Mouse (Mus musculus) adrenal gland, adult 2 months (tissue): ENCODE data around the gene Fbln1. TPM values are rescaled to one million over a fixed set of nuclear protein-coding genes. Genes with fewer than 3 reads are reported as not detected.

ENCODE experiments used
- polyA plus RNA-seq: library from polyadenylated mRNA; depleted of rRNA; stranded (reverse); fragments of >200 nt; gene quantifications from 2 replicates; pipeline ENCODE4 v1.2.3, GENCODE M21; 2012; rRNA removed
- total RNA-seq, 2 experiments: library from RNA; stranded (reverse); gene quantifications; 2 replicates each; pipeline ENCODE4 v1.2.3; 2021

Fbln1 gene
- total and polyA plus RNA-seq, 3 experiments = 34.0 to 42.1 (median 38.5) TPM

Other genes starting within 250 kb of the Fbln1 start
- 10 to 100 TPM; 24.1 to 41.5 TPM for gene 5031439G07Rik, start 217.4 kb upstream of the Fbln1 start, total RNA-seq
- 17.7 and 18.2 TPM in 2 replicates for gene 5031439G07Rik, start 217.4 kb upstream of the Fbln1 start, polyA plus RNA-seq
- not detected for gene Upk3a, start 188.8 kb upstream of the Fbln1 start, total RNA-seq
- gene Upk3a, start 188.8 kb upstream of the Fbln1 start, polyA plus RNA-seq = not detected in 2 replicates
- gene Fam118a, start 177.0 kb upstream of the Fbln1 start, total RNA-seq = 10 to 100 TPM in 1 of 2 experiments, 1 to 10 TPM in 1; 6.0 to 12.4 TPM
- 2.4 and 3.0 TPM in 2 replicates for gene Fam118a, start 177.0 kb upstream of the Fbln1 start, polyA plus RNA-seq
- not detected for gene Smc1b, start 74.0 kb upstream of the Fbln1 start, total RNA-seq
- gene Smc1b, start 74.0 kb upstream of the Fbln1 start, polyA plus RNA-seq = 0.02 TPM in 1 of 2 replicates, not detected in the other
- gene Ribc2, start 73.9 kb upstream of the Fbln1 start, total RNA-seq = not detected
- not detected in 2 replicates for gene Ribc2, start 73.9 kb upstream of the Fbln1 start, polyA plus RNA-seq
- 100 to 1,000 TPM; 127 to 130 TPM for gene Atxn10, start 130.3 kb downstream of the Fbln1 start, total RNA-seq
- 202 and 215 TPM in 2 replicates for gene Atxn10, start 130.3 kb downstream of the Fbln1 start, polyA plus RNA-seq